Mouse (Mus musculus): Measurements from ENCODE around the gene Hsd17b6.
"Not testable (repeated sequence)": the region's sequence is repeated elsewhere in the genome, so short reads cannot be mapped to it uniquely, and the experiment has no call there.

Gene Hsd17b6

GRCm38 (mm10) chr10:128007446-128007845, at the start of gene Hsd17b6:
TSS of gene Hsd17b6 (minus strand) at chr10:128007611.
- DNase-seq (ENCODE audit: low read depth, low spot score): no peak

GRCm38 (mm10) chr10:128053001-128053400, 45.6 kb upstream of the Hsd17b6 start:
- DNase-seq (ENCODE audit: low read depth, low spot score): no peak

GRCm38 (mm10) chr10:128052136-128052535, 44.7 kb upstream of the Hsd17b6 start:
- DNase-seq (ENCODE audit: low read depth, low spot score): not testable (repeated sequence)

- no peak for DNase-seq (ENCODE audit: low read depth, low spot score)
These were observed 44.2 kb upstream of the Hsd17b6 start for GRCm38 (mm10) chr10:128051589-128051988.

GRCm38 (mm10) chr10:128050355-128050754, 42.9 kb upstream of the Hsd17b6 start:
- DNase-seq (ENCODE audit: low read depth, low spot score): no peak

- DNase-seq (ENCODE audit: low read depth, low spot score): no peak
These were observed 42.3 kb upstream of the Hsd17b6 start for GRCm38 (mm10) chr10:128049741-128050140.

- DNase-seq (ENCODE audit: low read depth, low spot score): no peak
These were observed 40.7 kb upstream of the Hsd17b6 start for GRCm38 (mm10) chr10:128048157-128048556.

- DNase-seq (ENCODE audit: low read depth, low spot score): no peak
These were observed 35.8 kb upstream of the Hsd17b6 start for GRCm38 (mm10) chr10:128043041-128043835.

- DNase-seq (ENCODE audit: low read depth, low spot score): no peak
These were observed 35.1 kb upstream of the Hsd17b6 start for GRCm38 (mm10) chr10:128042466-128042865.

GRCm38 (mm10) chr10:128041636-128042035, 34.2 kb upstream of the Hsd17b6 start:
- DNase-seq (ENCODE audit: low read depth, low spot score): no peak

- DNase-seq (ENCODE audit: low read depth, low spot score): no peak
These were observed 32.9 kb upstream of the Hsd17b6 start for GRCm38 (mm10) chr10:128040293-128040692.

GRCm38 (mm10) chr10:128039858-128040257, 32.4 kb upstream of the Hsd17b6 start:
- DNase-seq (ENCODE audit: low read depth, low spot score): no peak

- peak; percentile 59 for DNase-seq (ENCODE audit: low read depth, low spot score)
These were observed 31.8 kb upstream of the Hsd17b6 start for GRCm38 (mm10) chr10:128039167-128039566.

- DNase-seq (ENCODE audit: low read depth, low spot score): no peak
These were observed 30.5 kb upstream of the Hsd17b6 start for GRCm38 (mm10) chr10:128037921-128038320.

- peak; percentile 48 for DNase-seq (ENCODE audit: low read depth, low spot score)
These were observed 29.5 kb upstream of the Hsd17b6 start for GRCm38 (mm10) chr10:128036746-128037425.

- no peak for DNase-seq (ENCODE audit: low read depth, low spot score)
These were observed 23.4 kb upstream of the Hsd17b6 start for GRCm38 (mm10) chr10:128030860-128031259.

GRCm38 (mm10) chr10:128029931-128030330, 22.5 kb upstream of the Hsd17b6 start:
- no peak for DNase-seq (ENCODE audit: low read depth, low spot score)

GRCm38 (mm10) chr10:128023496-128023895, 16.1 kb upstream of the Hsd17b6 start:
- no peak for DNase-seq (ENCODE audit: low read depth, low spot score)

GRCm38 (mm10) chr10:128022196-128022595, 14.8 kb upstream of the Hsd17b6 start:
- DNase-seq (ENCODE audit: low read depth, low spot score): no peak

GRCm38 (mm10) chr10:128015068-128015934, 7.9 kb upstream of the Hsd17b6 start, which contains the start of gene Prim1:
TSS of gene Prim1 (plus strand) at chr10:128015168.
- peak; percentile 93 for DNase-seq (ENCODE audit: low read depth, low spot score)

GRCm38 (mm10) chr10:128009735-128010134, 2.3 kb upstream of the Hsd17b6 start:
- DNase-seq (ENCODE audit: low read depth, low spot score): no peak
